In the genomic region with DNA sequence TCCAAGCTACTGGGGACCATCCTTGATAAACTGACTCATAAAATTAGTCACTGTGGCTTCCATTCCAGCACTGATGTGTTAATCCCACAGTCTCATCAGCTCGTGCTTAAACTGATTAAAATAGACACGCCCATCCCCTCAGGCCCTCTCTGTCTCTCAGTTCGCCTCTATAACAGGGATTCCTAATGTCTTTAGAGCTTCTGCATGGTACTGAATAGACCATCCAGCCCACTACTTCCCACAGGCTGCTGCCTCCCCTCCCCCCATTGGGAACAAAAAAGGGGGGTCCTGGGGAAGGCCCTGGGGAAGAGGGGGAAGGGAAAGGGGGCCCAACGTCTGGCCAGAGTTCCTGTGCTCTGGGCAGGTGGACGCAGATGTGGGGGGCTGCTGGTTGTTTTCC, we compare ENCODE assay signal across 26 mouse cellular contexts.
DNase-seq lines count a peak whose midpoint lies in the region; ATAC-seq and TF ChIP-seq lines count a peak whose summit lies in the region.
"Had no signal": no experiment of that assay in that cellular context is flagged by ENCODE, and none has a peak within 500 bp of the region (broad histone marks: within the 10 kb centered on the region; RNA-seq: fewer than 3 reads in every experiment).

No protein-coding gene starts in this region.

- H3K4me1 ChIP-seq in forebrain, embryonic 12.5 days = peaks cover 13% of the 10 kb centered on the region
- no peaks in the 10 kb centered on the region for H3K4me1 ChIP-seq in forebrain, postnatal 0 days (ENCODE audit: insufficient read depth)
- H3K4me1 ChIP-seq in midbrain, embryonic 10.5 days = peaks cover 20% of the 10 kb centered on the region
- H3K4me1 ChIP-seq in midbrain, embryonic 16.5 days (ENCODE audit: control insufficient read depth, insufficient read depth, low read length) = no peaks in the 10 kb centered on the region
- H3K4me1 ChIP-seq in testis, adult 2 months (ENCODE audit: control insufficient read depth, insufficient read depth, low read length) = no peaks in the 10 kb centered on the region
- H3K4me1 ChIP-seq in neural tube, embryonic 13.5 days (replicated peaks) = peaks cover 15% of the 10 kb centered on the region
- H3K4me1 ChIP-seq: embryonic facial prominence, embryonic 12.5 days; forebrain, embryonic 15.5 days; heart, embryonic 13.5 days; liver, embryonic 13.5 days had no signal

- TF ChIP-seq CTCF in forebrain, postnatal 0 days (IDR thresholded peaks at IDR 0.05; ENCODE audit: low read depth) = no peak
- no peak for TF ChIP-seq CTCF in testis, adult 2 months (IDR thresholded peaks at IDR 0.05; ENCODE audit: control insufficient read depth, insufficient read depth, insufficient replicate concordance, low read depth, low read length)

- no peaks in the 10 kb centered on the region for H3K27me3 ChIP-seq in forebrain, embryonic 12.5 days
- no peaks in the 10 kb centered on the region for H3K27me3 ChIP-seq in forebrain, postnatal 0 days (ENCODE audit: insufficient read depth, low read length)
- no peaks in the 10 kb centered on the region for H3K27me3 ChIP-seq in midbrain, embryonic 10.5 days (ENCODE audit: low read depth, poor library complexity, severe bottlenecking)
- H3K27me3 ChIP-seq in midbrain, embryonic 16.5 days (ENCODE audit: control insufficient read depth, insufficient read depth, low read depth, low read length) = no peaks in the 10 kb centered on the region
- H3K27me3 ChIP-seq in testis, adult 2 months (ENCODE audit: control insufficient read depth, insufficient read depth, low read length) = no peaks in the 10 kb centered on the region
- H3K27me3 ChIP-seq in neural tube, embryonic 13.5 days = no peaks in the 10 kb centered on the region
- H3K27me3 ChIP-seq: CH12.LX; embryonic facial prominence, embryonic 12.5 days; forebrain, embryonic 15.5 days; heart, embryonic 13.5 days; liver, embryonic 13.5 days had no signal

- no peak overlapping the region for H3K9ac ChIP-seq in forebrain, embryonic 12.5 days
- no peak overlapping the region for H3K9ac ChIP-seq in forebrain, postnatal 0 days
- H3K9ac ChIP-seq in midbrain, embryonic 16.5 days (ENCODE audit: low read depth, low read length) = no peak overlapping the region
- H3K9ac ChIP-seq in neural tube, embryonic 13.5 days = no peak overlapping the region
- H3K9ac ChIP-seq: embryonic facial prominence, embryonic 12.5 days; forebrain, embryonic 15.5 days; heart, embryonic 13.5 days; liver, embryonic 13.5 days; lung, embryonic 14.5 days had no signal

- DNase-seq in forebrain, postnatal 0 days = no peak
- peak; percentile 40 for DNase-seq in midbrain, embryonic 10.5 days (ENCODE audit: low spot score)
- no peak for DNase-seq in testis, postnatal 10 days (ENCODE audit: low spot score)
- DNase-seq in urinary bladder, postnatal 14 days (ENCODE audit: low spot score) = no peak
- DNase-seq: adrenal gland, postnatal 10 days; B cell, adult 2 months; cerebellum, adult 2 months; gastrocnemius, postnatal 14 days; heart, adult 18-20 months; heart, postnatal 14 days; kidney, adult 18-20 months; layer of hippocampus, adult 9-11 months; liver, embryonic 13.5 days; lung, embryonic 14.5 days; right cerebral cortex, postnatal 14 days had no signal

- no peak for TF ChIP-seq POLR2A in testis, adult 2 months (IDR thresholded peaks at IDR 0.05; ENCODE audit: control insufficient read depth, low read depth, low read length)

- H3K9me3 ChIP-seq in forebrain, embryonic 12.5 days = no peaks in the 10 kb centered on the region
- H3K9me3 ChIP-seq in forebrain, postnatal 0 days (ENCODE audit: low read length) = no peaks in the 10 kb centered on the region
- no peaks in the 10 kb centered on the region for H3K9me3 ChIP-seq in midbrain, embryonic 10.5 days (replicated peaks)
- H3K9me3 ChIP-seq in midbrain, embryonic 16.5 days (replicated peaks; ENCODE audit: control insufficient read depth, low read length, poor library complexity, severe bottlenecking) = no peaks in the 10 kb centered on the region
- no peaks in the 10 kb centered on the region for H3K9me3 ChIP-seq in neural tube, embryonic 13.5 days
- H3K9me3 ChIP-seq: embryonic facial prominence, embryonic 12.5 days; forebrain, embryonic 15.5 days; heart, embryonic 13.5 days; liver, embryonic 13.5 days had no signal

- H3K4me2 ChIP-seq in forebrain, embryonic 12.5 days = no peak overlapping the region
- no peak overlapping the region for H3K4me2 ChIP-seq in forebrain, postnatal 0 days (ENCODE audit: low read depth)
- no peak overlapping the region for H3K4me2 ChIP-seq in midbrain, embryonic 16.5 days (ENCODE audit: low read length)
- no peak overlapping the region for H3K4me2 ChIP-seq in neural tube, embryonic 13.5 days
- H3K4me2 ChIP-seq: embryonic facial prominence, embryonic 12.5 days; forebrain, embryonic 15.5 days; heart, embryonic 13.5 days; liver, embryonic 13.5 days; lung, embryonic 14.5 days had no signal

- no peak overlapping the region for H3K27ac ChIP-seq in forebrain, embryonic 12.5 days
- H3K27ac ChIP-seq in forebrain, postnatal 0 days (ENCODE audit: low read depth, low read length) = no peak overlapping the region
- H3K27ac ChIP-seq in midbrain, embryonic 10.5 days (replicated peaks) = peak overlapping the region; percentile 81
- no peak overlapping the region for H3K27ac ChIP-seq in midbrain, embryonic 16.5 days (ENCODE audit: low read length)
- no peak overlapping the region for H3K27ac ChIP-seq in testis, adult 2 months (ENCODE audit: control insufficient read depth, insufficient read depth, low read depth, low read length)
- no peak overlapping the region for H3K27ac ChIP-seq in neural tube, embryonic 13.5 days (replicated peaks)
- H3K27ac ChIP-seq: embryonic facial prominence, embryonic 12.5 days; forebrain, embryonic 15.5 days; heart, embryonic 13.5 days; left cerebral cortex, adult 2 months; liver, embryonic 13.5 days; stomach, postnatal 0 days had no signal

- H3K36me3 ChIP-seq in forebrain, embryonic 12.5 days (replicated peaks) = no peaks in the 10 kb centered on the region
- no peaks in the 10 kb centered on the region for H3K36me3 ChIP-seq in forebrain, postnatal 0 days (ENCODE audit: insufficient read depth)
- H3K36me3 ChIP-seq in midbrain, embryonic 10.5 days = no peaks in the 10 kb centered on the region
- no peaks in the 10 kb centered on the region for H3K36me3 ChIP-seq in midbrain, embryonic 16.5 days (ENCODE audit: control insufficient read depth, insufficient read depth, low read length)
- H3K36me3 ChIP-seq in testis, adult 2 months (ENCODE audit: control insufficient read depth, insufficient read depth, low read length) = no peaks in the 10 kb centered on the region
- no peaks in the 10 kb centered on the region for H3K36me3 ChIP-seq in neural tube, embryonic 13.5 days
- H3K36me3 ChIP-seq: embryonic facial prominence, embryonic 12.5 days; forebrain, embryonic 15.5 days; G1E; heart, embryonic 13.5 days; liver, embryonic 13.5 days had no signal

- ATAC-seq in forebrain, embryonic 12.5 days (ENCODE audit: low FRiP score) = peak; percentile 46; the same call in 1 of the 2 replicates
- ATAC-seq in forebrain, postnatal 0 days = no peak
- ATAC-seq in midbrain, embryonic 16.5 days = no peak
- ATAC-seq in neural tube, embryonic 13.5 days (ENCODE audit: low read depth) = peak; percentile 72
- ATAC-seq: forebrain, embryonic 15.5 days had no signal

- no peak overlapping the region for H3K4me3 ChIP-seq in forebrain, embryonic 12.5 days (replicated peaks)
- no peak overlapping the region for H3K4me3 ChIP-seq in forebrain, postnatal 0 days (ENCODE audit: low read depth, low read length)
- no peak overlapping the region for H3K4me3 ChIP-seq in midbrain, embryonic 10.5 days
- H3K4me3 ChIP-seq in midbrain, embryonic 16.5 days (ENCODE audit: low read depth, low read length) = no peak overlapping the region
- H3K4me3 ChIP-seq in testis, adult 2 months (ENCODE audit: control insufficient read depth, low read depth, low read length) = peak overlapping the region; percentile 72
- no peak overlapping the region for H3K4me3 ChIP-seq in neural tube, embryonic 13.5 days
- H3K4me3 ChIP-seq: embryonic facial prominence, embryonic 12.5 days; forebrain, embryonic 15.5 days; heart, embryonic 13.5 days; left cerebral cortex, adult 2 months; liver, embryonic 13.5 days had no signal

- 22% methylated on average over 5 of the region's 5 CpGs for WGBS in forebrain, embryonic 12.5 days
- WGBS in forebrain, postnatal 0 days = 22% methylated on average over 5 of the region's 5 CpGs
- WGBS in midbrain, embryonic 10.5 days = 21% methylated on average over 5 of the region's 5 CpGs
- 18% methylated on average over 5 of the region's 5 CpGs for WGBS in midbrain, embryonic 16.5 days
- WGBS in neural tube, embryonic 13.5 days = 13% methylated on average over 5 of the region's 5 CpGs

Comparison
In these comparisons a context has a peak if more than half of its experiments do, and no peak if none do; other contexts are left out.
1. ATAC-seq: peak in forebrain, embryonic 12.5 days (single experiment) and neural tube, embryonic 13.5 days (single experiment); none in forebrain, postnatal 0 days (single experiment) and midbrain, embryonic 16.5 days (single experiment).